Mouse (Mus musculus) frontal cortex, adult 2 months (tissue): Measurements from ENCODE around the gene Itprip. TPM values are rescaled to one million over a fixed set of nuclear protein-coding genes. Genes with fewer than 3 reads are reported as not detected.
"Not testable (repeated sequence)": the region's sequence is repeated elsewhere in the genome, so short reads cannot be mapped to it uniquely, and the experiment has no call there.

ENCODE experiments used
- DNase-seq, 2 experiments: peaks; one replicate each; pipeline ENCODE4 v3.0.0; 2022; ENCODE audit warnings: low spot score in 1 of 2; ENCODE audit errors: extremely low spot score in 1 of 2
- polyA plus RNA-seq: library from polyadenylated mRNA; depleted of rRNA; stranded (reverse); fragments of >200 nt; gene quantifications from 2 replicates; pipeline ENCODE4 v1.2.3, GENCODE M21; 2012; rRNA removed

The Itprip gene
- polyA plus RNA-seq, 1 experiment, result 0.86 TPM

DNA sequence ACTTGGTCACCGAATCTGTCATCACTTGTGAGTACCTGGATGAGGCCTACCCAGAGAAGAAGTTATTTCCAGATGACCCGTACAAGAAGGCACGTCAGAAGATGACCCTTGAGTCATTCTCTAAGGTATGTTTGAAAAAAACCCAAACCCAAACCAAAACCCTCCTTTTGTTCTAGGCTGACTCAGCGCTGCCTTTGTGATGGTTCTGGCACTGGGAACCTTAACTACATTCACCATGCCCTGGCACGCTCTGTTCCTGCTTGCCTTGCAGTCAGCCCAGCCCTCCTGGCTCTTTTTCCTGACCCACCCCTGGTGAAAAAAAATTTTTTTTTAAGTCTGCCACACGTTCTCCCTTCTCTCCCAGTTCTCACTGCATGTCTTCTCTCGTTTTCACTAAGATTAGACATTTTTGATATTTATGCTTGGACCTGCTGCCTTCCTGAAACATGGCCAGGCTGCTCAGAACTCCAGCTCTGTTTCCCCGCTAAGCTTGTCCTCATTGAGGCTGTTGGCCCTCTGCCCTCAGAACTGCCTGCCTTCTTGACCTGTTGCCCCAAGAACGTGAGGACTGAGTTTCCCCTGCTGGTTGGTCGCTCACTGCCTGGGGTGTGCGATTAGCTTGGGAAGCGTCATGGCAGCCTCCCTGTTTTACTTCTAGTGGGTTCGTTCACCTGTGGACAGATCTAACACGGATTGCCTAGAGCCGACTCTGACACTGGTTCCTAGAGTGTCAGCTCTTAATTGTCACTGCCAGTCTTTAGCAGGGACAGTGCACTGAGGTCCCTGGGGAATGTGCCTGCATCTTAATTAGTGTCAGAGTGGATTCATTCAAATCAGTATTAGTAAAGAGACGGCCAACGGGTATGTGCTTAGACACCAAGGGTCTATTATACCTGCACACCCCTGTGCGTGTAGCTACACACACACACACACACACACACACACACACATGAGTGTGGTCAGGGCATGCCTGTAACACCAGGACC lies 60.8 kb downstream of the Itprip start:
- DNase-seq, result no peak

DNA sequence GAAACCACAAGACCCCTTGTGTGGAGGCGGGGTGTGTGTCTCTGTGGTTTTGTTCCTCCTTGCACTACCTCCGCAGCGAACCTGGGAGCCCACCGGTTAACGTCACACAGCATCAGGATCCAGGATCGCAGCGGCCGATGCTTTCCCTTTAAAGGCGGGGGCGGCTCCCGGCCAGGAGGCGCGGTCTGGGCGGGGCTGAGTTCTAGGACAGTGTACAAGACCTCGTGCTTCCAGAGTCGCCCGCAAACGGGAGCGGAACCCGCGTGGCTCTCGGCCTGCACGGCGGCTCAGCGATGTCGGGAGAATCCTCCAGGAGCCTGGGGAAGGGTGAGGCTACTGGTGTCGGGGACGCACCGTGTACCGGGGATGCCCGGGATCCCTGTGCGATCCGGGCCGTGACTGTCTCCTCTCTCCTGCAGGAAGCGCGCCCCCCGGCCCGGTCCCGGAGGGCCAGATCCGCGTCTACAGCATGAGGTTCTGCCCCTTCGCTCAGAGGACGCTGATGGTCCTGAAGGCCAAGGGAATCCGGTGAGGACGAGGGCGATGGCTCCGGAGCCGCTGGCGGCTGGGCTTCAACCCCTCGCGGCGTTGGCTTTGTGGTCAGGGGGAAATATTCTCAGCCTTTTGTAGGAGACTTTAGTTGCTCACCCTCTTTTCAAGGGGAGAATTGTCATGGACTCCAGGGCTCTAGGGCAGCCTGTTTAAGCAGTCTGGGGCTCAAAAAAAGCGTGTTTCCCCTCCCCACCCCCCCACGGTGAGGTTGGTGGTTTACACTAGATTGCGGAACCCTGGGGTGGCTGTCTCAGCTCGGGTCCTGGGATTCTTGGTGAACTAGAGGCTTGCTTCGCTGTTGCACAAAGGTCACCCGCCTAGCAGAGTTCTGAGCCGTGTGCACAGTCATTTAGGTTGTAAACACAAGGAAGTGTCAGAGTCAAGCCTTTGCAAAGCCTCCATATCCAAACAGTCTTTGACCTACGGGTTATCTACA lies 64.0 kb downstream of the Itprip start, which contains the start of gene Gsto1:
Gene Gsto1, plus strand, starts transcription at position 175 of the 988 bp plus-strand sequence.
- DNase-seq, result peak; percentile 81 to 90

DNA sequence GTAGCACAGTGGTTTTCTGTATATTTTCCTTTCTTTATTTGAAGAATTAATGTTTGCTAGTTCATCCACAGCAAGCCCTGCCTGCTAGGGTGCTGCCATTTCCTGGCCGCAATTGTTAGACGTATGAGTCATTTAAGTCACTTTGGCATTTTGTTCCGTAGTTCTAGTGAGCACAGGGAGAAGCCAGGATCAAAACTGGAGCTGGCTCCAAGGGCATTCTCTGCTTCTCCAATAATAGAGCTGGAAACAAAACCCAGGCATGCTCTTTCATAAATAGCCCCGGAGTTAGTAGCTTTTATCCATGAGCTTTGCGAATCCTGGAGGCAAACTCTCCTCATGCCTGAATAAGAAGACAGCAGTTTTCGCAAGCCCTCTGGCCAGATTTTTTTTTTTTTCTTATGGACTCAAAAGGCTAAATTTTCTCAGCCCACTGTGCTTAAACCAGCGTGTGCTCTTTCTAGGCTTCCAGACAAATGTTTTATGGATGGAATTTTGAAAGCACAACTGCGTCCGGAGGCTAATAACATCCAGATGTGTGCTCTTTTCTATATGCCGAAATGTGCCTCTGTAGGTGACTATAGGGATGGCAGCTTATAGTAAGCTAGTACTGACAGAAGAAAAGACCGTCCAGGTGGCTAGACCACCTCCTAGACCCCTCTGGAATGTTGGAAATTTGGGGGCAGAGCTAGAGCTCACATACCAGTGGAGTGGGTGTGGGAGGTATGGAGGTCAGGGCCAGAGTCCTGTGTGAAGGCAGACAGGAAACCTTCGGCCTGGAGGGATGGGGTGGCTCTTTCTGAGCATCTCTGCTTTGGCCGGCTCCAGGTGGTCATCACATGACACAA lies 64.9 kb downstream of the Itprip start:
- DNase-seq, result peak in 1 of 2 experiments; percentile 23

DNA sequence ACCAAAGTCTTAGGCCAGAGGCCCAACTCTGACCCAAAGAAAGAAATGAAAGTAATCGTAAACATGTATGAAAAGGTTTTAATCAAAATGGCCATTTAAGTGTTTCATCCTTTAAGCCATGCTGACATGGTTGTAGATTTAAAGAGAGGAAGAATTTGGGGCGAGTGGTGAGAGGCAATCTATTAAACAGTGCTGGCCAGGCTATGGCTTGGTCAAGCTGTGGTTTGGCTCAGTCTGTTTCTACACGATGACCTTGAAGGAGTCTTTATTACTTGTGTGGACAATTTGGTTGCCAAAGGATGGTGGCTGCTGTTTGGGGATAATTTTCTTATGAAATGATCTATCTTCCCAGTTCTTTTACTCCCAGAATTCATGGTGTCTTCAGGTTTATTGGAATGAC lies 66.0 kb downstream of the Itprip start:
- DNase-seq, result no peak

GRCm38 (mm10) chr19:47852131-47852530 lies 67.0 kb downstream of the Itprip start:
- DNase-seq, result not testable (repeated sequence)

GRCm38 (mm10) chr19:47849735-47850134 lies 69.4 kb downstream of the Itprip start:
- no peak for DNase-seq

Other genes with a start within 250 kb of the Itprip start
- gene Col17a1, start 227.2 kb downstream of the Itprip start, polyA plus RNA-seq, result 0.78 and 1.1 TPM in 2 replicates
- gene Sfr1, start 187.6 kb downstream of the Itprip start, polyA plus RNA-seq, result 82.0 and 88.7 TPM in 2 replicates
- gene Gsto1, start 64.3 kb downstream of the Itprip start, polyA plus RNA-seq, result 46.5 and 48.4 TPM in 2 replicates
- gene Gsto2, start 53.8 kb downstream of the Itprip start, polyA plus RNA-seq, result 1.8 and 2.0 TPM in 2 replicates
- gene Cfap43, start within 50 bp of the Itprip start, polyA plus RNA-seq, result 0.40 and 0.44 TPM in 2 replicates
- 0.14 and 0.29 TPM in 2 replicates for gene Cfap58, start 18.4 kb upstream of the Itprip start, polyA plus RNA-seq